Mouse (Mus musculus): ENCODE measurements around the gene Efhc1.

Efhc1 gene

DNA sequence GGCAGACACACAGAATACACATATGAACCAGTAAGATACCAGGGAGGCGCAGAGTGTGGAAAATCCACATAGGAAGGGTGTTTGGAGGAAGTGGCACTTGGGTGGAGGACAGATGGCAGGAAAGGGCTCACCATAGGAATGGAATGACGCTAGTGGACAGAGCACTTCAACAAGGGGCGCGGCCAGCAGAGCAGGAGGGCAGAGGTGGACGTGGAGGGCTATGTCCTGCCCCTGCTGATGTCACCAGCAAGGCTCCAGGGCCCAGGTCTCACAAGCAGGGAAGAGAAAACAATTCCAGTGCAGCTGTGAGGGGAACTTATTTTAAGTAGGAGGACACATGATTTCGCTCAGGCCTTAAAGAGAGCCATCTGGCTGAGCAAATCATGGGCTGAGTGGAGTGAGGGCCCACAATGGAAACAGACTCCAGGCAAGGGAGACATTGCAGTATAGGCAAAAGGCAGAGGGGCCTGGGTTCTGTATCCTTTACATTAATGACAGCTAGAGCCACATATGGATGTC is 58.9 kb downstream of the Efhc1 start:
- no peak for DNase-seq

DNA sequence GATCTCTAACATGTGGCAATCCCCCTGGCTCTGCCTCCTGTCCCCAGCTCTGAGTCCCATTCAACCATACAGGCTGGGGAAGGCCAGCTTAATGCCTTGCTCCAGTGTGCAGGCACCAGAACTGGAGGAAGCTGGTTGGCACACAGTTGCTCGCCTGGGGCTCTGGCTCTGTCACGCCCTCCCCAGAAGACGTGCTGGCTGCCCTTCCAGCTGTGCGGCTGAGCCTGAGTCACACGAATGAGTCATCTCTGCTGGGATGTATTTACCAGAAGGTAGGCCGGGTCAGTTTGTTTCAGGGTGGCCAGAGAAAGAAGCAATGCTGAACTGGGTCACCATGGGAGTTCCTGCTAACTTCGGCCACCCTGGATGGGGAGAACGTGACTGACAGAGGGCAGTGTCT is 63.0 kb downstream of the Efhc1 start:
- peak; percentile 55 for DNase-seq

DNA sequence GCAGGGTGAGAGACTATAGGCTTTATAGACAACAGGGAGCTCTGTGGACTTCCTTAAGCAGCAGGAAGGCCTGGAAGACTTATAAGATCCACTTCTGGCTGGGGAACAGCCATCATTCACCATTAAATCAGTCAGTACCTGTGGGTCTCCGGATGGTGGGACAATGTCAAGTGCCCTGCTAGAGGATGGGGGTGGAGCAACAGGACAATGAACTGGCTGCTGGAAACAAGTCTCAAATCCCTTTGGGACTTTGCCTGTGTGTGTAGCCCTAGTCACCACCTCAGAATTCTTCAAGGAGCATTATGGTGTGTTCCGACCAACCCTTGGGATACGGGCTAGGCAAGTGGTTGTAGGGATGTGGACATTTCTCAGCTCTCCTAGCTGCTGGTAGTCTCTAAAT is 71.7 kb downstream of the Efhc1 start:
- DNase-seq, result no peak

DNA sequence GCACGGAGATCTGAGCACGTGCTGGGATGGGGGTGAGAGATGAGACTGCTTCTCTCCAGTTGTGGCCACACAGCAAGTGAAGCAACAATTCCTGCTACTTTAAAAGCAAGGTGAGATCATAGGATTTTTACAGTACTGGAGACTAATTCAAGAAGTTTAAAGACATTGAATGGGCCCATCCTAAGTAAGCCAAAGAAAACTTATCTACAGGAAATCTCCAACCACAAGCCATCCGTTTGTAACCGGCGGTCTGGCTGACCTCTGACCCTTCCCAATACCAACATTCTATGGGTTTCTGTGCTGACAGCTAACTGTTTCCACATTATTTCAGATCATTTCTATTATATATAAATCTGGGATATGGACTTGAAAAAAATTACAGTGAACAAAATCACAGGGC is 73.8 kb downstream of the Efhc1 start:
- DNase-seq, result no peak

DNA sequence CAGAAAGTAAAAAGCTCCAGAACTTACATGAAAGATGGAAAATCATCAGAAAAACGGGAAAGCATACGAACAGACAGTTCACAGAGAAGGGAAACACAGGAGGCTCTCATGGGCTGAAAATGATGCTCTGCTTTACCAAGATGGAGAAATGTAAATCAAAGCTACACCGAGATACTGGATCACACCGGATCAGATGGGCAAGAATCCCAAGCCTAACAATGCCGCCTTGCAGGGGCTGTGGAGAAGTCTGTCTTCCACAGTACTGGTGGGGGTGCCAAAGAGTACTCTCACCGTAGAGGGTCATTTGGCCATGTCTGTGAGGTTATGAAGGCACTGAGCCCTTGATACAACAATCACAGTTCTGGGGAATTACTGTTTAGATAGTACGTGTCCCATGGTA is 75.1 kb downstream of the Efhc1 start:
- no peak for DNase-seq

DNA sequence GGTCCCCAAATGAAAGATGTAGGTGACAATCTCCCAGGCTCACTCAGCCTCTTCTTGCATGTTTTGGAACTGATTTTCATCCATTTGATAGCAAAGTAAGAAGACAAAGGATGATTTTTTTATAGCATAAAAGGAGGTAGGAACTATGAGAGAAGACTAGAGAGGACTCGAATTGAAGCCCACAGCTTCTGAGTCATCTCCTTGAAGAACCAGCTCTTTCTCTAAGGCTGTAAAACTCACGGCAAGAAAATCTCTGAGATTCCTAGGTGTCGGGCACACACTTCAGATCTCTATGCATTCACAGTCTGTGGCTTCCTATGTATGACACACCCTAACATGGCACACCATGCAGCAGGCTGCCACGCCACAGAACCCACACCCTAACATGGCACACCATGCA is 77.6 kb downstream of the Efhc1 start:
- DNase-seq, result no peak

DNA sequence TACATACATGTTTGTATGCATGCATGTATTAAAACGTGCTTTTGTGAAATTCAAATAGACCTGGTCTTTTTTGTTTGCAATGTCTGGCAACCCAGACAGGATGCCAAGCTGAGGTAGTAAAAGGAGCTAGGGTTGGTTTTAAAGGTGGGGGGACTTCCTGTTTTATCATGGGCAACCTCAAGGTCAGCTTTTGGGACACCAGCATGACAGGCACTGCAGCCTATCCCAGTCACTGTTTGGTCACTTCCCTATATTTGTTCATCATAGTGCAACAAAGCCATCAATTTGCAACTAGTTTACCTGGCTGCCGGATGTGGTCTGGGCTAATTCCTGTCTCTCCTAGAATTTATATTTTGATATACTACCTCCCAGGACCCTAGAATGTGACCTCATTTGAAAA is 80.2 kb downstream of the Efhc1 start:
- DNase-seq, result no peak

DNA sequence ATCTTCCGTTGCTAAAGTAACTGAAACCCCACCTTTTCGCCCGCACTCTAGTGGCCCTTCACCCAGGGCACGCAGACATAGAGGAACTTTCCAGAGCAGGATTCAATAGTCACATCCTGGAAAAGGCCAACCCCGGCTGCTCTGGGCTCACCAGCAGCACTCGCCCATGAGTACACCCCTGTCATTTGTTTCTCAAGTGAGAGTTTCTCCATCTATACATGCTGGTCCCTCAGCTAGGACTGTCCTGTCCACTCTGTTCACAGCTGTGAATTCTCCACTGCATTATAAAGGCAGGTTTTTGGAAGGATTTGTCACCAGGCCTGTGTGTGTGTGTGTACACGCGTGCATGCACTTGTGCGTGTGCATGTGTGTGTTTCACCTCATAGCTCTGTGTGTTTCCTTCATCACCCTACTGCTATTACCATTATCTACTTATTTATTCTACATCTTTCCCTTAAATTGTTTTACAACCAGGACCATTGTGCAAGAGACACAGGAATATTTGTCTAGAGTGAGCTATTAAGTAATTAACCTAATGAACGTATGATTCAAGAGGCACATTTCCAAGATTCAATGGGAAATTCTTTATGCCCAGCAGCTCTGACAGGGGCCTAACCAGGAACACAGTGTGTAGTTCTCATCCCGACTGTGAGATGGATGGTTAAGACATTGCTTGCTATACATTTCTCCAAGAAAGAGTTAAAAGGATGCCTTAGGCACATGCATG is 81.8 kb downstream of the Efhc1 start:
- no peak for DNase-seq

DNA sequence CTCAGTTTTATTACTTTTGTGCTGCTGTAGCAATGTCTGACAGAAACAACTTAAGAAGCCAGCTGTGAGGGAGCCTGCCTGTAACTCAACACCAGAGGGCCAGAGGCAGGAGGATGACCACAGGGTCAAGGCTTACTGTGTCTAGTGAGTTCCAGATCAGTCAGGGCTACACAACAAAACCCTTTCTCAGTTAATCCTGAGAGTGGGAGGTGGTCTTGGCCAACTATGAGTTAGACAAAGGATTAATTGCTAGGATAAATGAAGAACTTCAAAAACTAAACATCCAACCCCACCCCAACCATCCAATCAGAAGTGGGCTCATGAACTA is 82.3 kb downstream of the Efhc1 start:
- DNase-seq, result no peak

DNA sequence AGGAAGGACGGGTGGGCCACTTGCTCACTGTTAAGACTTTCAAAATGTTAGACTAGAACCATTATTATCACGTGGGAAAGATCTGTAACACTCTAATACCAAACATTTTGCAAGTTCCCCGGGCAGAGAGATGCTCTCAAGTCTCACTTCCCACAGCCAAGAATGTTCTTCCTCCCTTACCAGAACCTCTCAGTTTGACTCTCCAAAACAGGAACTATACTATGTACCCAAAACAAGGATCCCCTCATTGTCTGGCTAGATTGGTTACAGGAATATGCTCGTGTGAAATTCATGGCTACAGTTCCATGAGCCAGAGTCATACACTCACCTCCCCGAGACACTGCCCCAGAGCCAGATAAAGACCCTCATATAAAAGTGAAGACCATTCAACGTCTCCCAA is 84.5 kb downstream of the Efhc1 start:
- no peak for DNase-seq

DNA sequence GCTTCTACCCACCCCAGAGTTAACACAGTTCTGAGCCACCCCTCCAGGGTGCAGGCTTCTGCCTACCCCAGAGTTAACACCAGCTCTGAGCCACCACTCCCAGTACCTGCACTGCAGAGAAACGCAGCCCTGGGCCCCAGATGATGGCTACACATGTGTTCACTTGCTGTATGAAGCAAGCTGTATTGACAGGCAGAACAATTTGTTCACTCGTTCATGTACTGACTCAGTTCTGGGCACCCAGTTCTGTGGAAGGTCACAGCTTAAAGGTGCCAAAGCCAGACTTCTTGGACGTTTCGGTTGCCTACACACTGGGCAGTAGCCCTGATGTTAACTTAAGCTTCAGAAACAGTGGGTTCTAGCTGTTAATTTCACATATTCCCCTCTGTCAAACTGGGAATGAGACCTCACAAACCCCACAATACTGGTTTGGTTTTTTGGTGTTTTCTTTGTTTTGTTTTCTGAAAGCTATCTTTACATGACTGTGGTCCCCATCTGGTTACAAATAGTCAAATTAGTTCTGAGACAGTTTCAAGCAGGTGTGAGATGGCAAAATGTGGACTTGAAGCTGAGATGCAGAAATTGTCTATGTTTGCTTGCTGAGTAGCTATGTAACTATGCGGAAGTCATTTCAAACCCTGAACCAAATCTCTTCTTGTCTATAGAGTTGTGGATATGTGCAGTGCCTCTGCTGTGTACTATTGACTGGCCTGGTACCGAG is 86.6 kb downstream of the Efhc1 start:
- no peak for DNase-seq

DNA sequence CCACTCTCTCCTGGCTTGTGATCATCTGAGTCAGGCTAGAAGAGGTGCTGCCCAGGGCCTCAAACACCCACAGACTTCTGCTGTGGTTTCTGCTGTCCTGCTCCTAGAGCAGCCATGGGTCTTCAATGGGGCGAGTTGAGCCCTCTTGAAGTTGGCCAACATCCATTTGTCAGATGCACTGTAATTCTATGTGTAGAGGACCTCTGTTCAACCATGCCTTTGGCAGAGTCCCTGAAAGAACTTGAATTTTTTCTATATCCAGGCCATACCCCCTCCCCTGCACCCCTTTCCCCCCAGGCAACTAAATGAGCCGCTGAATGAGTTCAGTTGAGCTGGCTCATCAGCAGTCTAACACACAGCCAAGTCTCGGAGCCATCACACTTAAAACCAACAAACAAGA is 88.1 kb downstream of the Efhc1 start:
- DNase-seq, result no peak

DNA sequence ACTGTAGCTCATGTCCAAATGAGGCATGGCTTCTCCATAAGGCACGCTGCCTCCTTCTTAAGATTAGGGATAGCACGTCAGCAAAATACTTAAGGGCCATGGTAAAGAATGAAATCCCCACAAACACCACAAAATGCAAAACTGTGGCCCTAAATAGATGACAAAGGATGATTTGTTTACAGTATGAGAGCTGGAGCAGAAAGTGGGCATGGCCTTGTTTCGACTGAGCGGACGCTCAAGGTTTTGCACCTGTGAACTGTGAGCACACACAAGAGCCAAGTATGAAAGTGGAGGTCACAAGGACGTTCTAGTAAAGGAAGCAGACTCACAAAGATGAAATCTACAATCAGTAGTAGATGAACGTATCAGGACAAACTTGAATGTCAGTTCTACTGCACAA is 88.7 kb downstream of the Efhc1 start:
- DNase-seq, result no peak
